Mouse (Mus musculus) natural killer cell, adult 2 months (primary cell): ENCODE results near the gene Rab36.
A peak's percentile ranks its signal among the peaks of the same experiment; 100 is the strongest.
"Not testable (repeated sequence)": the region's sequence is repeated elsewhere in the genome, so short reads cannot be mapped to it uniquely, and the experiment has no call there.

Source experiments
- DNase-seq, 2 experiments: peaks; one replicate each; pipeline ENCODE4 v3.0.0; 2022; ENCODE audit warnings: low spot score in 2 of 2

Rab36 gene

GRCm38 (mm10) chr10:75036883-75037379 is at the start of gene Rab36:
Rab36 (plus strand) TSS chr10:75037058.
- DNase-seq = peak; percentile 58 to 69

- DNase-seq = no peak
These were observed 49.0 kb upstream of the Rab36 start for GRCm38 (mm10) chr10:74987698-74988470.

GRCm38 (mm10) chr10:74989814-74990213 is 47.0 kb upstream of the Rab36 start:
- DNase-seq = no peak

DNA sequence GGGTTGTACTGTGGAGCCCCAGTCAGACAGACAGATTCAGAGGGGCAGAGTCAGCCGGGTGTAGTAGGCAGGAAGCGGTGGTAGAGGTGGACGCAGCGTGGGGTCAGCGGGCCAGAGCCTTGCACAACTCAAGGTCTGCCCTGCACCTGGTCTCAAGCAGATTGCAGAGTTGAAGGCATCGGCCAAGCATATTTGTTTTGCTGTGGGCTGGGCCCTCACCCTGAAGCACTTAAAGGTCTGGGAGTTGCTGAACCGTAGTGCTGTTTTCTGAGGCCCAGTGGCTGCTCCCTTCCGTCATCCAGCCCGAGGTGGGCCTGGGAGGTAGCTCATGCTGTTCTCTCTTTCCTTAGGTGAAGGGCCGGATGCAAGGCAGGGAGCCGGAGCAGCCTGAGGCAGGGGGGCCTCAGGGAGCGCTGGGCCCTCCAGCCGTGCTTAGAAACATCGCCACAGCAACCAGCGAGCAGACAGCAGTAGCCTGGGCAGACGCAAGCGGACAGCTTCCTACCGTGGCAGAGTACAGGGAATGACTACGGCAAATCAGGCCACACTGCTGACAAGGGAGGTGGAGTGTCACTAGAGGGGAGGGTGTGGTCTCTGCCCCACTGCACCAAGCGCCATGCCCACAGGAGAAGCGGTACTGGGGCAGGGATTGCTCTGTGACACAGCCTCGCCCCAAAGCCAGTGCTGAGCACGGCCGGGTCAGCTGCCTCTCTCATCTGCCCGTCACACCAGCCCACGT is 46.1 kb upstream of the Rab36 start:
- no peak for DNase-seq

GRCm38 (mm10) chr10:74994863-74995262 is 42.0 kb upstream of the Rab36 start:
- DNase-seq = no peak

DNA sequence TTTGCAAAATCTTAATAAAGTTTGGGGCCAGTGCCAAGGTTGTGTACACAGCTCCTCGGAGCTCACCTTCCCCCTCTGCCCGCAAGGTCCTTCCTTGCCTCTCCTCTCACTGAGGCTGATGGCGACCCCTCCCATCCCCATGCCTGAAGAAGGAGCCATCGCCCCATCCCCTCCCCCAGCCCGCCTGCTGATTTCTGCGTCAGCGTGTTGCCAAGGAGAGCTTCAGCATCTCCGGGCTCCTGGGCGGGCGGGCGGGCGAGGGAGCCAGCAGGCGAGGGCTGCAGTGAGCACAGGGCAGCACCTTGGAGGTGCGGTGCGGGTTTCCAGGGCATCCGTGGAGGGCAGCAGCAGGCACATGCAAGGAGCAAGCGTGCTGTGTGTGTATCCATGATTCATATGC is 41.5 kb upstream of the Rab36 start:
- no peak for DNase-seq

GRCm38 (mm10) chr10:75001391-75001790 is 35.5 kb upstream of the Rab36 start:
- DNase-seq = no peak

DNA sequence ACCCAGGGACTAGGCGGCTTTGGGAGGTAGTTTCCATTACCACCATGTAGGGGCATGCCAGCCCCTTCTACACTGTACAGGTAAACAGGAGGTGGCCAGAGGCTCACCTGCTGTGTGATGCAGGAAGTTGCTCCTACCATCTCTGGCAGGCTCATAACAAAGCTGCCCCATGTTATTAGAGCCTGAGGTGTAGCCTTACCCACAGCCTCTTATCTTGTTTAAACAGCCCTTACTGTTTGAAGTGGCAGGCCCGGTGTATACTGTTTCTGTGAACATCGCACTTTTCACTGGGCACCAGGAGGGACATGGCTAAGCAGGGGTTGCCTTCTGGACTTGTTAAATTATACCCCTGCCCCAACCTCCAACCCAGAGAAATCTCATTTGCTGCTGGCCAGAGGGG is 32.8 kb upstream of the Rab36 start:
- DNase-seq = no peak

DNA sequence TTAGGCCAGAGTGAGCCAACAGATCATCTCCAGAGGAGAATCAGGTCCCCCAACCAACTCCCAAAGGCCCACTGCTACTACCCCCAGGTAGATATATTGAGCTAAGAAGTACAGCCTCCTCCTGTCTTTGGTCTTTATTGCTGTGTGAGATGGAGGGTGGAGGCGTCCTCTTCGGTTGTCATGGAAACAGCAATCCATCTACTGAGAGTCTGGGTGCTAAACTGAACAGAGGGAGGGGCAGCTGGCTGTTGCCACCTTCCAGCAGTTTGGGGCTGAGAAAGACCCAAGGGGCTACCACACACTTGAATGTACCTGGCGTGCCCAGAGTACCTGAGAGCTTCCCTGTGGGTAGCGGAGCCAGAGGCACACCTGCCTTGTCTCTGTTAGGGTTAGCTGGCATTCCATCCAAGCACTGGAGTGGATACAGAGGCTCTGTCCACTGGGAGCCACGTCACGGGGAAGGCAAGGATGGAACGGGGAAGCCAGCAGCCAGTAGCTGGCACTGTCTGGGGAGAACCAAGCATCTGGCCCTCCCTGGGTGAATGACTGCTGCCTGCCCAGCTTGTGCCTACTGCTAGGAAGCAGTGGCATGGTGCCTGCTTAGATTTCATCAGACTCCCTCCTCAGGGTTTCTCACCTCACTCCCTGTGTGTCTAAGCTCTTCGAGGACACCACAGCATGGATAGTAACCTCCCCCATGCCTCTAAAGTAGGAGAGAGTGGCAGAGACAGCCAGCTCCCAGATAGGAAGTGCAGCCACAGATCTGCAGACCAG is 29.8 kb upstream of the Rab36 start:
- DNase-seq = no peak

DNA sequence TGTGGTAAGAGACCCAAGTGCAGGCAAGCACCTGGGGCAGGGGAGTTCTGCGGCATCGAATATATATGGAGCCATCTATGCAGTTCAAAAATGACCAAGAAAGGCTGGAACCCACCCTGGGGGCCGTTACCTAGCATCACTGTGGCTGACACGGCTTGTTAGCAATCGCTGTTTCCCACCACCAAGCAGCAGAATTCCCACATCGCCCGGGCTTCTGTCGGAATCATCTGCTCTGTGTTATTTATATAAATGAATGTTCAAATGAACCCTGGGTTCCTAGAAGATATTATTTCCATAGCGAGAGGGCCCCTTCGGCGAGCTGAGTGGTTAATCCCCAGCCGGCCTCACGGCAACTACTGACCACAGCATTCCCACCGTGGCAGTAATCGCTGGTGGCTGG is 26.2 kb upstream of the Rab36 start:
- no peak for DNase-seq

DNA sequence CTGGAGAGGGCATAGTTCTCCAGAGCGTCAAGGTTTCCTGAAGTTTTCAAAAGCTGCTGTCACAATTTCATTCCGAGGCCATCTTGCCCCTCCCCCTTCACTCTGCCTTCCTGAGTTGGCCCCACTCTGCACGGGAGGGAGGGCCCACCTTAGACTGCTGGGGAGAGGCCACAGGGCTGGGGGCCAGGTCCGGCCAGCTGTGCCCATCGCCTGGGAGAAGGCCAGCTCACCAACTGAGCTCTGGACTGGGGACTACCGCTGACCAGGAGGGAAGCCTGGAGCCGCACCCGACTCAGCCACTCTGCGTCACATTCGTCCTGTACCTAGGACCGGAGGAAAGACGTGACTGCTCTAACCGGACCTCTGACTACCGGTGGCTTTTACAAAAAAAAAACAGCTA is 21.4 kb upstream of the Rab36 start:
- no peak for DNase-seq

GRCm38 (mm10) chr10:75016481-75016880 is 20.4 kb upstream of the Rab36 start:
- DNase-seq = no peak

DNA sequence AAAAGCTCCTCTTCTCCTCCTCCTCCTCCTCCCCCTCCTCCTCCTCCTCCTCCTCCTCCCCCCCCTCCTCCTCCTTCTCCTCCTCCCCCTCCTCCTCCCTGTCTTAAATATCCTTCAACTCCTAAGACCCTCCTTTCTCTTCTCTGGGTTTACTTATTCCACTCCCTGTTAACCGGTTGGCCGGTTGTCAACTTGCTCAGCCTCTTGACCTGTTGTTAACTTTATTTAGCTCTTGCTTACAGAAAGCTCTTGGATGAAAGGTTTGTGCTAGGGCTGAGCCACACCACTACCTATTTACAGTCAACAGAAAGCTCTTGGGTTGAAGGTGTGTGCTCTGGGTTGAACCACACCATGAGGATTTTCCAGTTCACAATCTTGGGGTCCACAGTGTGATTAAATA is 16.6 kb upstream of the Rab36 start:
- no peak for DNase-seq

GRCm38 (mm10) chr10:75021138-75021537 is 15.7 kb upstream of the Rab36 start:
- peak; percentile 11 to 36 for DNase-seq

GRCm38 (mm10) chr10:75026491-75026890 is 10.4 kb upstream of the Rab36 start:
- DNase-seq = no peak

DNA sequence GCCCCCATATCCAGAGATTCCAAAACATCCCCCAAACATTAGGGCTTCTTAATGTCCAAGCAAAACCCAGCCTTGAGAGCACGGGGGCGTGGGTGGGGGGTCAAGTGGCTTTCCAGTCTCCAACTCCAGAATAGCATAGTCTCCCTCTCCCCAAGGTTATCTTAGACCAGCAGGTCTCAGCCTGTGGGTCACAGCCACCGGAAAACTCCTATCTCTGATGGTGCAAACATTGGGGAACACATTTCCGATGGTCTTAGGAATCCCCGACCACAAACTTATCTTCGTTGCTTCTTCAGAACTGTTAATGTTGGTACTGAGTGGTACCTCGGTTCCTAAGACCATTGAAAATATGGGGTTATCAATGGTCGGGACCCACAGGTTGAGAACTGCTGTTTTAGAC is 8.1 kb upstream of the Rab36 start:
- no peak for DNase-seq

- DNase-seq = no peak
These were observed 7.2 kb upstream of the Rab36 start for GRCm38 (mm10) chr10:75029677-75030076.

DNA sequence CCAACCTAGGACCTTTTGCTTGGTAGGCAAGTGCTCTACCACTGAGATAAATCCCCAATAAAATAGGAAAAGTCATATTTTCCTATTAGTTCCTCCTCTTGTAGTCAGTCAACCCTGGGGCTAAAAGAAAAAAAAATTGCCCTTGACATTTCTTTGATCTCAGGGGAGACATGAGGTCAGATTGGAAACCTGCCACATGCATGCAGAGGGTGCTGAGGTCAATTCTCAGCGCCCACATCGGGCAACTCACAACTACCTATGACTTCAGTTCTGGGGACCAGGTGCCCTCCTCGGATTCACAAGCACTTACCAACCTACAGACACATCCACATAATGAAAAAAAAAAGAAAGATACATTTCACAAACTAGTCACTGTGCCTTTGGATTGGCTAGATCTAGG is 6.6 kb upstream of the Rab36 start:
- no peak for DNase-seq

GRCm38 (mm10) chr10:75031345-75032114 is 5.3 kb upstream of the Rab36 start:
- no peak for DNase-seq

DNA sequence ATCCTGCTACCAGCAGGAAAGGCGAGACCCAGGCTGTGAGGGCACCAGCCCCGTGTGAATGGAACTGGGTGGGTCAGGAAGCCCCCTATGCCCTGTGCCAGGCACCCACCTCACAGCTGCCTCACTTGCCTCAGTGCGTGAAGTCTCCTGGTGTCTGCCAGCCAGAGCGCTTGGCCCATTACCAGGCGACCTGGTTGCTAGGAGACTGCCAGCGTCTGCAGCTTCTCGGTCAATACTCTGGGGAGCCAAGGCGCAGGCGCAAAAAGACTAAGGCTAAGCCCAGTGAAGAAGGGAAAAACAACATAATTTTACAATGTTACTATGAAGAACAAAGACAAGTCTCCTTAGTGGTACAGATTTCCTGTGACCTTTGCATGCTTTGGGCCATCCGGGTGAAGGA is 4.5 kb upstream of the Rab36 start, which contains the start of gene Rsph14:
Gene Rsph14 (minus strand): TSS at position 192 of the 400 bp plus-strand sequence.
- peak in 1 of 2 experiments; percentile 39 for DNase-seq

GRCm38 (mm10) chr10:75042060-75042459 is 5.2 kb downstream of the Rab36 start:
- DNase-seq = not testable (repeated sequence)
